Mouse (Mus musculus) embryonic fibroblast, embryonic 13.5 days (primary cell): ENCODE results near the gene Dync2li1.

Experiments used
- CTCF ChIP-seq: IDR thresholded peaks from 2 replicates; pipeline ENCODE4 v1.5.1; 2011; ENCODE audit warnings: mild to moderate bottlenecking, control low read depth, low read length, moderate library complexity, borderline replicate concordance; ENCODE audit not compliant: insufficient read depth
- POLR2A ChIP-seq: IDR thresholded peaks from 2 replicates; pipeline ENCODE4 v1.6.1; 2011; ENCODE audit warnings: low read depth, mild to moderate bottlenecking, control low read depth, low read length, moderate library complexity

GRCm38 (mm10) chr17:84693741-84694140, 67.4 kb downstream of the Dync2li1 start:
- TF ChIP-seq CTCF (no peak), POLR2A (no peak)
